9 mouse cellular contexts compared by ENCODE assay signal in the genomic region with DNA sequence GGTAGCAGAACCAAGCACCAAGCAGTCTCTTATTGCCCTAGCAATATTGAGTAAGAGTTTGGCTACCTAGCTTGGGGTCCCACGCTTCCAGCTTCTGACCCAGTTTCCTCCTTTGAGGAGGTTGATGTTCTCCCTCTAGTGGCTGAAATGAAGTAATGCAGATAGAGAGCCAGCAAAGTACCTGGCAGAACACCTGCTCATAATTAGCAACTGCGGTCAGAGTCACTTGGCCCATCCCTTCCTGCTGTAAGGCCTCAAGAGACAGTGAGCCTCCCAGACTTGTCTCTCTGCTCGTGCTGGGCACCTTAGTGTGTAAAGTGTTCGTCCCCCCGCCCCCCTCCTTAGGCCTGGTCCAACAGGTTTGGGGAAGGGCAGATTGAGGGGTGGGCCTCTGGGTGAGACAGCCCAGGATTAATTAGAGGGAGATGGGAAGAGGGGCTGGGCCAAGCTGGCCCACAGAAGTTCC. TPM values are rescaled to one million over a fixed set of nuclear protein-coding genes. Genes with fewer than 3 reads are reported as not detected.
DNase-seq lines count a peak whose midpoint lies in the region; ATAC-seq lines count a peak whose summit lies in the region.
"Had no signal": no experiment of that assay in that cellular context is flagged by ENCODE, and none has a peak within 500 bp of the region (broad histone marks: within the 10 kb centered on the region; RNA-seq: fewer than 3 reads in every experiment).

No protein-coding gene starts in this region.

- ATAC-seq in kidney, embryonic 15.5 days (replicated peaks; ENCODE audit: low FRiP score): peak; percentile 11
- ATAC-seq in forebrain, embryonic 14.5 days: peak; percentile 45; the same call in 1 of the 2 replicates

- peaks cover 16% of the 10 kb centered on the region for H3K4me1 ChIP-seq in kidney, embryonic 15.5 days
- H3K4me1 ChIP-seq in forebrain, embryonic 14.5 days (ENCODE audit: control insufficient read depth, insufficient read depth, low read length): no peaks in the 10 kb centered on the region

- intact Hi-C loops in heart, postnatal 25 days (cut with DNase I): no loop called here

- H3K36me3 ChIP-seq in kidney, embryonic 15.5 days: peaks cover 32% of the 10 kb centered on the region
- peaks cover 28% of the 10 kb centered on the region for H3K36me3 ChIP-seq in forebrain, embryonic 14.5 days (ENCODE audit: control insufficient read depth, insufficient read depth, low read length)

- H3K4me2 ChIP-seq in kidney, embryonic 15.5 days: no peak overlapping the region
- no peak overlapping the region for H3K4me2 ChIP-seq in forebrain, embryonic 14.5 days (ENCODE audit: low read length)

- H3K27ac ChIP-seq in kidney, embryonic 15.5 days: no peak overlapping the region
- no peak overlapping the region for H3K27ac ChIP-seq in forebrain, embryonic 14.5 days (ENCODE audit: low read depth, low read length)

- H3K9me3 ChIP-seq in kidney, embryonic 15.5 days (replicated peaks): no peaks in the 10 kb centered on the region
- no peaks in the 10 kb centered on the region for H3K9me3 ChIP-seq in forebrain, embryonic 14.5 days (replicated peaks; ENCODE audit: control insufficient read depth, low read length)
- H3K9me3 ChIP-seq: megakaryocyte, embryonic 14.5 days had no signal

- no peak for DNase-seq in kidney, adult 9 months
- DNase-seq in Muller cell, postnatal 12 days (ENCODE audit: inconsistent ontology term): peak; percentile 54
- peak; percentile 65 for DNase-seq in forebrain, embryonic 14.5 days (ENCODE audit: low spot score)
- peak; percentile 47 for DNase-seq in lung, postnatal 36 days
- DNase-seq in thymus, postnatal 25 days: peak; percentile 25
- DNase-seq in heart, postnatal 25 days (ENCODE audit: low spot score): no peak
- DNase-seq in kidney, adult 8-10 months: no peak

- H3K27me3 ChIP-seq in kidney, embryonic 15.5 days: peaks cover 39% of the 10 kb centered on the region
- H3K27me3 ChIP-seq in forebrain, embryonic 14.5 days (replicated peaks; ENCODE audit: control insufficient read depth, insufficient read depth, low read length): peaks cover 28% of the 10 kb centered on the region

- 12% methylated on average over 5 of the region's 5 CpGs for WGBS in kidney, embryonic 15.5 days
- 10% methylated on average over 5 of the region's 5 CpGs for WGBS in forebrain, embryonic 14.5 days

- no peak overlapping the region for H3K9ac ChIP-seq in kidney, embryonic 15.5 days
- H3K9ac ChIP-seq in forebrain, embryonic 14.5 days (ENCODE audit: low read length): no peak overlapping the region

- H3K4me3 ChIP-seq in kidney, embryonic 15.5 days (replicated peaks): no peak overlapping the region
- no peak overlapping the region for H3K4me3 ChIP-seq in forebrain, embryonic 14.5 days (ENCODE audit: low read depth, low read length)
- H3K4me3 ChIP-seq: megakaryocyte, embryonic 14.5 days had no signal

RNA-seq across cellular contexts. Expression of gene Bicdl2, which starts 4.3 kb away (rescaled TPM):
- polyA plus RNA-seq in kidney, embryonic 15.5 days (2015; fragmentation: Nextera tagmentation; extraction: Ambion mirVana): 1.3 and 1.5 TPM in 2 replicates
- not detected in 2 replicates for polyA plus RNA-seq in forebrain, embryonic 14.5 days (2014; fragmentation: Nextera tagmentation; extraction: Ambion mirVana)
- not detected for total RNA-seq in heart, postnatal 25 days (2021)

RNA-seq across cellular contexts. Expression of gene Hcfc1r1, which starts 8.8 kb away (rescaled TPM):
- 63.2 and 69.5 TPM in 2 replicates for polyA plus RNA-seq in kidney, embryonic 15.5 days (2015; fragmentation: Nextera tagmentation; extraction: Ambion mirVana)
- 107 and 112 TPM in 2 replicates for polyA plus RNA-seq in forebrain, embryonic 14.5 days (2014; fragmentation: Nextera tagmentation; extraction: Ambion mirVana)
- 100 to 1,000 TPM; 193 to 207 TPM for total RNA-seq in heart, postnatal 25 days (2021)

RNA-seq across cellular contexts. Expression of gene Thoc6, which starts 9.1 kb away (rescaled TPM):
- 52.4 and 53.4 TPM in 2 replicates for polyA plus RNA-seq in kidney, embryonic 15.5 days (2015; fragmentation: Nextera tagmentation; extraction: Ambion mirVana)
- 43.8 and 45.9 TPM in 2 replicates for polyA plus RNA-seq in forebrain, embryonic 14.5 days (2014; fragmentation: Nextera tagmentation; extraction: Ambion mirVana)
- 10 to 100 TPM; 12.2 to 12.3 TPM for total RNA-seq in heart, postnatal 25 days (2021)

RNA-seq across cellular contexts. Expression of gene Tnfrsf12a, which starts 12.7 kb away (rescaled TPM):
- polyA plus RNA-seq in kidney, embryonic 15.5 days (2015; fragmentation: Nextera tagmentation; extraction: Ambion mirVana): 27.5 and 29.5 TPM in 2 replicates
- polyA plus RNA-seq in forebrain, embryonic 14.5 days (2014; fragmentation: Nextera tagmentation; extraction: Ambion mirVana): 2.6 and 2.9 TPM in 2 replicates
- 100 to 1,000 TPM in 1 of 2 experiments, 10 to 100 TPM in 1; 79.9 to 111 TPM for total RNA-seq in heart, postnatal 25 days (2021)

RNA-seq across cellular contexts. Expression of gene Cldn6, which starts 14.5 kb away (rescaled TPM):
- polyA plus RNA-seq in kidney, embryonic 15.5 days (2015; fragmentation: Nextera tagmentation; extraction: Ambion mirVana): 189 and 191 TPM in 2 replicates
- polyA plus RNA-seq in forebrain, embryonic 14.5 days (2014; fragmentation: Nextera tagmentation; extraction: Ambion mirVana): 0.24 and 0.25 TPM in 2 replicates
- total RNA-seq in heart, postnatal 25 days (2021): not detected

Comparison
In these comparisons a context has a peak if more than half of its experiments do, and no peak if none do; other contexts are left out.
1. DNase-seq: peak in Muller cell, postnatal 12 days (single experiment), forebrain, embryonic 14.5 days (single experiment), lung, postnatal 36 days (single experiment) and thymus, postnatal 25 days (single experiment); none in kidney, adult 9 months (single experiment), heart, postnatal 25 days (single experiment) and kidney, adult 8-10 months (0 of 2).